Mouse (Mus musculus): ENCODE data around the gene Akr1a1.
A peak's percentile ranks its signal among the peaks of the same experiment; 100 is the strongest.

Gene Akr1a1

GRCm38 (mm10) chr4:116659474-116659873 lies 8.0 kb upstream of the Akr1a1 start:
- DNase-seq (ENCODE audit: low read depth, low spot score), result no peak

- no peak for DNase-seq (ENCODE audit: low read depth, low spot score)
Measured at GRCm38 (mm10) chr4:116657971-116658370, 6.5 kb upstream of the Akr1a1 start.

DNA sequence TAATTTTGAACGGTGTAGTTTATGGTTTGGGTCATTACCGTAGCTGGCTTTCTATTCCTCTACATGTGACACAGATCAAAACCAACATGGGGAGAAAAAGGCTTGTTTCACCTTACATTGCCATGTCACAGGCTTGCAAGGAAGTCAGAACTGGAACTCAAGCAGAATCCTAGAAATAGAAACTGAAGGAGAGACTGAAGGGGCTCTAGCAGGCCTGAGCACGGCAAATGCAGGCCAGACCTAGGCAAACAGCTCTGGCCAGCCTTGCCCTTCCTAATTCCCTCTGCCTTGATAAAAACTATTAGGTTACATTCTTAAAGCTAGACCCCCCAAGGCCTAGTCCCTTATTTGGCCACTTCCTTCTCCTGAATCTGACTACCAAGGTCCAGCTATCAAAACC lies 4.2 kb upstream of the Akr1a1 start:
- no peak for DNase-seq (ENCODE audit: low read depth, low spot score)

DNA sequence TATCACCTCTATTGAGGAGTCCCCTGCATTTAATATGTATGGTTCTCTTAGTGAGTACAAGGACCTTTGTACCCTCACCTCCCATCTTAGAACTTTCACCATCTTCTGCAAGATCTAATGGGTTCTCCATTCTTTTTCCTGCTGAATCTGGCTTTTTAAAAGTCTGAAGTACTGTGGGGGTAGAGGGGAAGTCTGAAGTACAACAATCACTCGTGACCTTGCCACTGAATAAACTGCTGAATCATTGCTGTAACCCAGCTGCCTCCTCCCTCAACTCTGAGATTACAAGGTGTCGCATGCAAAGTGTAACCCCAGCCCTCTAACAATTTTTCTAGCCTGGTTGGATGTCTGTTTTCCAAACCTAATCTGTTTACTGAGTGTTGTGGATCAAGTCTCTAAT lies 3.6 kb upstream of the Akr1a1 start:
- no peak for DNase-seq (ENCODE audit: low read depth, low spot score)

DNA sequence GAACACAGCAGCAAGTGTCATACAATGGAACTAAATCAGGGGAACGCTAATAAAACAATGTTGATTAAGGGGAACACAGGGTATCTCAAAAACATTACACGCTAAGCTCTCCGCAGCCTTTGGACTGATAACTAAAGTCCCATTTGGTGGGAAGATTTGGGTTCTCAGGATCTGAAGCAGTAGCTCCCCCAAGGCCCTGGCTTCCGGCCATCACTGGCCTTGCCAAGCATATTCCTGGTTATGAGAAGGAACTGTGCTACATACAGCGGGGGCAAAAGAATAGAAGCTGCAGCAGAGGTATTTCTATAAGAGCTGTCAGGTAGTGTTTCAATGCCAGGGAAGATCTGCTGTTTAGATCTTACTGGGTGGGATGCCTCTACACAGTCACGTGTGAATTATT lies 1.7 kb upstream of the Akr1a1 start:
- no peak for DNase-seq (ENCODE audit: low read depth, low spot score)

- no peak for DNase-seq (ENCODE audit: low read depth, low spot score)
Measured at GRCm38 (mm10) chr4:116651797-116652135, 286 bp upstream of the Akr1a1 start.

DNA sequence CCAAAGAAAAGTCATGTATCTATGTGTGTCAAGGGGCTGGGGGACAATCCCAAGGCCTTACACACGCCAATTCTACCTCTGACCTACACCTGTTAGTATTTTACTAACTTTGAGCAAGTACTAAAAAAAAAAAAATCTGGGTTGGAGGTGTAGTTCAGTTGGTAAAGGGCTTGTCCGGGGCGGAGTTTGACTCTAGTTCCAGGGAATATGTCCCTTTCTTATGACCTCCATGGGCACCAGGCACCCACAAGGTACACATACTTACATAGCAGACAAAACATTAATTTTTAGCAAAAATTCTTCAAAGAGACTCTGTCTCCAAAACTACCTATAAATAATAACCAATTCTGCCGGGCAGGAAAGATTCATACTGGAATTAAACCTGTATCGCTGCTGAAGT lies 1.1 kb downstream of the Akr1a1 start:
- no peak for DNase-seq (ENCODE audit: low read depth, low spot score)

- DNase-seq (ENCODE audit: low read depth, low spot score), result no peak
Measured at GRCm38 (mm10) chr4:116649411-116649810, 2.1 kb downstream of the Akr1a1 start.

DNA sequence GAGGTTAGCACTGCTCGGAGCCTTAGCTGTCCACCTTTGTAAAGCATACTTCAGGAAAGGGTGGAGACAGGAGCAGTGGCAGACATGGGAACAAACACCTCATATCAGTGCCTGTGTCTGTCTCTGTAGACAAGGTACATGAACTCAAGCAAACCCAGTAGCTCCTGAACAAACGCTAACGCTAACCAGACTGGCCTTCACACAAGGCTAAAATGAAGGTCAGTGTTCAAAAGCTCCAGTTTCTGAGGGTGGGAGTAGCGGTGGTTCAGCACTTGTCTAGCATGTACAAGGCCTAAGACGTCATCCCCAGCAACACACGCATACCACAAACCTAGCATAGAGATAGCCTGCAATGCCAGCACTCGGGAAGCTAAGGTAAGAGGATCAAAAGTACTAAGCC lies 5.9 kb downstream of the Akr1a1 start:
- no peak for DNase-seq (ENCODE audit: low read depth, low spot score)

DNA sequence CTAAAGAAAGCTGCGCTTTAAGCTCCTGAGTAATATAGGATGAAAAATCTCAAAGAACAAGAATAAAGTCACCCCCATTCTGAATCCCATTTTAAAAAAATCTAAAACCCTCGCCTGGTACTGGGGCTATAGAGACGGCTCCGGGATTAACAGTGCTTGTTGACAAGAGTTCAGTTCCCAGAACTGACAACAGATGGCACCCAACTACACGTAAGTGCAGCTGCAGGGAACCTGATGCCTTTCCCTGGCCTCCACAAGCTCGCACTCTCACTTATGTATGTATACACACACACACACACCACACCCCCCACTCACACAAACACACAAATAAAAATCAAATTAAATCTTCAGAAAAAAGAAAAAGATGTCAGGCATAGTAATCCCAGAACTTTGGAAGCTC lies 7.2 kb downstream of the Akr1a1 start:
- DNase-seq (ENCODE audit: low read depth, low spot score), result peak; percentile 55

- DNase-seq (ENCODE audit: low read depth, low spot score), result no peak
Measured at GRCm38 (mm10) chr4:116642071-116642470, 9.4 kb downstream of the Akr1a1 start.

- DNase-seq (ENCODE audit: low read depth, low spot score), result no peak
Measured at GRCm38 (mm10) chr4:116638821-116639220, 12.7 kb downstream of the Akr1a1 start.

DNA sequence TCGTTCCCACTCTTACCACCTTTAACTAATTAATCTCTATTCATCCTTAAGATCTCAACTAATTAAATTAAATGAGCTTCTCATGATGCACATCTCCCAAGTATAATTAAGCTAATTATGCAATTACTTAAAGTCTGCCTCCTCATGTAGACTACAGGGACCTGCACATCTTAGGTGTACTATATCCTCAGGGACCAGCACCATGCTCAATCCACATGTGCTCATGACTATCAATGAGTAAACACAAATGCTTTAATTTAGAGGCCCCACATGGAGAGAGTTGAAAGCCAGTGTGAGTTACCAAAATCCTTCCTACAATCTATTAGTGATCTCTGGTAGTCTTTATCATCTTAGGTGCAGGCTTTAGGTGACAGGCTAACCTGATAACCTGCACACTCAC lies 16.3 kb downstream of the Akr1a1 start:
- no peak for DNase-seq (ENCODE audit: low read depth, low spot score)

GRCm38 (mm10) chr4:116627722-116628662 lies 23.5 kb downstream of the Akr1a1 start, which contains the start of gene Nasp:
Nasp (minus strand) TSS chr4:116627941.
- peak; percentile 90 for DNase-seq (ENCODE audit: low read depth, low spot score)

DNA sequence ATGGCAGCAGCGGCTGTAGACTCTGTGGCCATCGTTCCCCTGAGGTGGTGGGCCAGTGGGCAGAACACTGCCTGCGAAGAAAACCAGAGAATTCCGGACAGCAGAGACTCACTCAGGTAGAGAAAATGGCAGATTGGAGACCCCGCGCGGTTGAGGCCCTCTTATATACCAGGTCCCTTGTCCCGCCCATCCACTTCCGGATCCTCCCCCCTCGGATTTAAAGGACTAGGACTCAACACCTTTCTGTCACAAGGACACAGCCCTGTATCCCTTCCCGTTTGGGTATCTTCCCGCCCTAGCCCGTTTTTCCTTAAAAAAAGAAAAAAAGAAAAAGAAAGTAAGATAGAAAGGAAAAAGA lies 24.1 kb downstream of the Akr1a1 start:
- peak; percentile 93 for DNase-seq (ENCODE audit: low read depth, low spot score)

- DNase-seq (ENCODE audit: low read depth, low spot score), result peak; percentile 91
Measured at GRCm38 (mm10) chr4:116626658-116627358, 24.7 kb downstream of the Akr1a1 start.

DNA sequence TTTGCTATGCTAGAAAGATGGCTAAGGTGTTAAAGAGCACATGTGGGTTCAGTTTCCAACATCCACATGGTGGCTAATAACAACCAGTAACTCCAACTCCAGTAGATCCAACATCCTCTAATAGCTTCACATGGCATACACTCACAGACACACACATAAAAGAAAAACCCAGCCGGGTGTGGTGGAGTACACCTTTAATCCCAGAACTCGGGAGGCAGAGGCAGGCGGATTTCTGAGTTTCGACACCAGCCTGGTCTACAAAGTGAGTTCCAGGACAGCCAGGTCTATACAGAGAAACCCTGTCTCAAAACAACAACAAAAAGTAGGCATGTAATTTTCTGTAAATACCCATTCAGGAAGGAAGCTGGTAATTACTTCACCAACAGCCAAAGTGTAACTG lies 26.6 kb downstream of the Akr1a1 start:
- DNase-seq (ENCODE audit: low read depth, low spot score), result no peak

- no peak for DNase-seq (ENCODE audit: low read depth, low spot score)
Measured at GRCm38 (mm10) chr4:116615237-116615636, 36.2 kb downstream of the Akr1a1 start.

- no peak for DNase-seq (ENCODE audit: low read depth, low spot score)
Measured at GRCm38 (mm10) chr4:116612621-116613020, 38.9 kb downstream of the Akr1a1 start.

GRCm38 (mm10) chr4:116596978-116597881 lies 54.2 kb downstream of the Akr1a1 start:
- DNase-seq (ENCODE audit: low read depth, low spot score), result peak; percentile 87

GRCm38 (mm10) chr4:116596379-116596778 lies 55.1 kb downstream of the Akr1a1 start, which contains the start of gene Ccdc17:
Ccdc17 (plus strand) TSS chr4:116596654.
- DNase-seq (ENCODE audit: low read depth, low spot score), result no peak

DNA sequence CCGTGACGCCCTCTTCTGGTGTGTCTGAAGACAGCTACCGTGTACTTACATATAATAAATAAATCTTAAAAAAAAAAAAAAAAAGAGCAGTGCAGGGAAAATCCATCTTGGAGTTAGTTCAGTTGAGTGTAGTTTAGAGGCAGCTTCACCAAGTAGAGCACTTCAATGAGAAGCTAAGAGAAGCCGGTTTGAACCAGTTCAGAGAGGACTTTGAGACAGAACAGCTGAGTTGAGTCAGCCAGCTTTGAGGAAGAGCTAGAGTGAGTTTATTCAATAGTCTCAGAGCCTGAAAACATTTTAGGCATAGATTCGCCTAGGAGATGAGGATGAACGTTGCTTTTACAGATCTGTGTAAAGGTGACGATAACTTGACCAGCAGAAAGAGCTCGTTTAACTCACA lies 55.7 kb downstream of the Akr1a1 start:
- DNase-seq (ENCODE audit: low read depth, low spot score), result no peak

All from CD4-positive helper T cell, adult 2 months (primary cell).